Mouse (Mus musculus): ENCODE results near the gene Stab1.
A peak's percentile ranks its signal among the peaks of the same experiment; 100 is the strongest.

The Stab1 gene

GRCm38 (mm10) chr14:31129326-31130235 lies 38.9 kb downstream of the Stab1 start:
- no peak for DNase-seq

- DNase-seq = peak; percentile 91
Measured at GRCm38 (mm10) chr14:31128826-31129219, 39.6 kb downstream of the Stab1 start, which contains the start of gene Smim4. TSS of gene Smim4 (minus strand) at chr14:31128956.

GRCm38 (mm10) chr14:31128101-31128825 lies 40.2 kb downstream of the Stab1 start:
- DNase-seq = no peak

GRCm38 (mm10) chr14:31126826-31127225 lies 41.6 kb downstream of the Stab1 start:
- no peak for DNase-seq

GRCm38 (mm10) chr14:31125106-31126075 lies 43.0 kb downstream of the Stab1 start:
- DNase-seq = no peak

- no peak for DNase-seq
Measured at GRCm38 (mm10) chr14:31115522-31115921, 52.9 kb downstream of the Stab1 start.

- no peak for DNase-seq
Measured at GRCm38 (mm10) chr14:31114011-31114410, 54.4 kb downstream of the Stab1 start.

GRCm38 (mm10) chr14:31112187-31112586 lies 56.3 kb downstream of the Stab1 start:
- no peak for DNase-seq

- DNase-seq = no peak
Measured at GRCm38 (mm10) chr14:31110613-31111012, 57.8 kb downstream of the Stab1 start.

GRCm38 (mm10) chr14:31105156-31105555 lies 63.3 kb downstream of the Stab1 start:
- no peak for DNase-seq

- DNase-seq = no peak
Measured at GRCm38 (mm10) chr14:31089918-31090317, 78.5 kb downstream of the Stab1 start.
